Mouse (Mus musculus) urinary bladder, adult 18-20 months (tissue): ENCODE results near the gene A3galt2.
A peak's percentile ranks its signal among the peaks of the same experiment; 100 is the strongest.

ENCODE experiments used
- DNase-seq, 2 experiments: peaks; one replicate each; pipeline ENCODE4 v3.0.0; 2022; ENCODE audit warnings: low spot score in 2 of 2, mixed read lengths in 2 of 2

A3galt2 gene

GRCm38 (mm10) chr4:128755064-128755463 is at the start of gene A3galt2:
Gene A3galt2 (plus strand): TSS chr4:128755364.
- no peak for DNase-seq

- DNase-seq: no peak
Observed at GRCm38 (mm10) chr4:128706626-128707025, 48.5 kb upstream of the A3galt2 start.

- no peak for DNase-seq
Observed at GRCm38 (mm10) chr4:128707384-128707783, 47.8 kb upstream of the A3galt2 start.

- DNase-seq: no peak
Observed at GRCm38 (mm10) chr4:128709061-128709780, 45.9 kb upstream of the A3galt2 start.

- no peak for DNase-seq
Observed at GRCm38 (mm10) chr4:128709781-128710166, 45.4 kb upstream of the A3galt2 start.

- DNase-seq: no peak
Observed at GRCm38 (mm10) chr4:128710286-128710685, 44.9 kb upstream of the A3galt2 start.

GRCm38 (mm10) chr4:128710800-128711199 is 44.4 kb upstream of the A3galt2 start:
- no peak for DNase-seq

GRCm38 (mm10) chr4:128711455-128712135 is 43.6 kb upstream of the A3galt2 start:
- peak; percentile 83 to 87 for DNase-seq

- DNase-seq: no peak
Observed at GRCm38 (mm10) chr4:128712136-128712655, 43.0 kb upstream of the A3galt2 start.

- DNase-seq: no peak
Observed at GRCm38 (mm10) chr4:128712941-128713340, 42.2 kb upstream of the A3galt2 start.

GRCm38 (mm10) chr4:128715241-128716204 is 39.6 kb upstream of the A3galt2 start:
- no peak for DNase-seq

GRCm38 (mm10) chr4:128716279-128716678 is 38.9 kb upstream of the A3galt2 start:
- no peak for DNase-seq

- DNase-seq: no peak
Observed at GRCm38 (mm10) chr4:128716731-128717130, 38.4 kb upstream of the A3galt2 start.

GRCm38 (mm10) chr4:128720110-128720509 is 35.1 kb upstream of the A3galt2 start:
- DNase-seq: no peak

GRCm38 (mm10) chr4:128721061-128721648 is 34.0 kb upstream of the A3galt2 start:
- no peak for DNase-seq

- no peak for DNase-seq
Observed at GRCm38 (mm10) chr4:128721761-128722160, 33.4 kb upstream of the A3galt2 start.

- no peak for DNase-seq
Observed at GRCm38 (mm10) chr4:128722932-128723331, 32.2 kb upstream of the A3galt2 start.

- DNase-seq: no peak
Observed at GRCm38 (mm10) chr4:128723431-128723830, 31.7 kb upstream of the A3galt2 start.

GRCm38 (mm10) chr4:128724059-128724458 is 31.1 kb upstream of the A3galt2 start:
- DNase-seq: no peak

- peak; percentile 78 to 83 for DNase-seq
Observed at GRCm38 (mm10) chr4:128727019-128727720, 28.0 kb upstream of the A3galt2 start.
